ENCODE assay signal across 17 mouse cellular contexts in genomic region chr9:99388856-99389255, GRCm38 (mm10). TPM values are rescaled to one million over a fixed set of nuclear protein-coding genes. Genes with fewer than 3 reads are reported as not detected.
DNase-seq lines count a peak whose midpoint lies in the region; ATAC-seq and TF ChIP-seq lines count a peak whose summit lies in the region.
"Had no signal": no experiment of that assay in that cellular context is flagged by ENCODE, and none has a peak within 500 bp of the region (broad histone marks: within the 10 kb centered on the region; RNA-seq: fewer than 3 reads in every experiment).

No protein-coding gene starts in this region.

- TF ChIP-seq CTCF in gastrocnemius, adult 2 months (IDR thresholded peaks at IDR 0.05): no peak

- no peaks in the 10 kb centered on the region for H3K9me3 ChIP-seq in midbrain, embryonic 16.5 days (replicated peaks; ENCODE audit: control insufficient read depth, low read length, poor library complexity, severe bottlenecking)
- no peaks in the 10 kb centered on the region for H3K9me3 ChIP-seq in midbrain, embryonic 13.5 days
- H3K9me3 ChIP-seq: heart, embryonic 13.5 days; liver, embryonic 13.5 days; neural tube, embryonic 13.5 days had no signal

- intact Hi-C loops in gastrocnemius, adult 2 months (cut with DNase I): no loop called here
- intact Hi-C loops in gastrocnemius, postnatal 14 days (cut with DNase I; ENCODE audit: low total_unique reads): no loop called here

- no peak overlapping the region for H3K9ac ChIP-seq in midbrain, embryonic 16.5 days (ENCODE audit: low read depth, low read length)
- no peak overlapping the region for H3K9ac ChIP-seq in midbrain, embryonic 13.5 days (replicated peaks)
- H3K9ac ChIP-seq: heart, embryonic 13.5 days; liver, embryonic 13.5 days; neural tube, embryonic 13.5 days had no signal

- H3K4me3 ChIP-seq in gastrocnemius, adult 2 months: no peak overlapping the region
- H3K4me3 ChIP-seq in midbrain, embryonic 16.5 days (ENCODE audit: low read depth, low read length): no peak overlapping the region
- no peak overlapping the region for H3K4me3 ChIP-seq in midbrain, embryonic 13.5 days (replicated peaks)
- H3K4me3 ChIP-seq: heart, embryonic 13.5 days; liver, embryonic 13.5 days; neural tube, embryonic 13.5 days had no signal

- no peak for DNase-seq in gastrocnemius, adult 2 months
- no peak for DNase-seq in gastrocnemius, postnatal 14 days
- DNase-seq in NIH3T3 (ENCODE audit: low read depth): peak; percentile 76
- peak; percentile 24 for DNase-seq in brain, adult 2 months (ENCODE audit: low read depth, low spot score)
- DNase-seq in spleen, postnatal 14 days (ENCODE audit: low spot score in 2 of 2): no peak
- DNase-seq in spleen, adult 18-20 months: no peak
- DNase-seq: cerebellum, adult 11-12 months; kidney, adult 11 months; kidney, postnatal 14 days; liver, embryonic 13.5 days; lung, postnatal 14 days; thymus, adult 2 months had no signal

- H3K27ac ChIP-seq in gastrocnemius, adult 2 months: peak overlapping the region; percentile 79
- H3K27ac ChIP-seq in midbrain, embryonic 16.5 days (ENCODE audit: low read length): peak overlapping the region; percentile 44
- no peak overlapping the region for H3K27ac ChIP-seq in midbrain, embryonic 13.5 days
- H3K27ac ChIP-seq: heart, embryonic 13.5 days; liver, embryonic 13.5 days; neural tube, embryonic 13.5 days had no signal

- H3K4me1 ChIP-seq in midbrain, embryonic 16.5 days (ENCODE audit: control insufficient read depth, insufficient read depth, low read length): no peaks in the 10 kb centered on the region
- no peaks in the 10 kb centered on the region for H3K4me1 ChIP-seq in midbrain, embryonic 13.5 days (replicated peaks)
- H3K4me1 ChIP-seq: heart, embryonic 13.5 days; neural tube, embryonic 13.5 days had no signal

- WGBS in midbrain, embryonic 16.5 days: 72% methylated on average over 9 of the region's 9 CpGs
- 89% methylated on average over 9 of the region's 9 CpGs for WGBS in midbrain, embryonic 13.5 days

- H3K4me2 ChIP-seq in midbrain, embryonic 16.5 days (ENCODE audit: low read length): no peak overlapping the region
- H3K4me2 ChIP-seq in midbrain, embryonic 13.5 days (replicated peaks): no peak overlapping the region
- H3K4me2 ChIP-seq: heart, embryonic 13.5 days; liver, embryonic 13.5 days; midbrain, embryonic 11.5 days; neural tube, embryonic 13.5 days had no signal

- peaks cover 9% of the 10 kb centered on the region; the same call in 1 of the 2 replicates for H3K36me3 ChIP-seq in midbrain, embryonic 16.5 days (ENCODE audit: control insufficient read depth, insufficient read depth, low read length)
- H3K36me3 ChIP-seq in midbrain, embryonic 13.5 days: peaks cover 74% of the 10 kb centered on the region

- no peaks in the 10 kb centered on the region for H3K27me3 ChIP-seq in midbrain, embryonic 16.5 days (ENCODE audit: control insufficient read depth, insufficient read depth, low read depth, low read length)
- no peaks in the 10 kb centered on the region for H3K27me3 ChIP-seq in midbrain, embryonic 13.5 days
- H3K27me3 ChIP-seq: heart, embryonic 13.5 days; liver, embryonic 13.5 days; neural tube, embryonic 13.5 days had no signal

- ATAC-seq in midbrain, embryonic 16.5 days: no peak
- ATAC-seq in midbrain, embryonic 13.5 days: no peak

RNA-seq across cellular contexts. Expression of gene Esyt3, which starts 30.5 kb away (rescaled TPM):
- not detected for total RNA-seq in gastrocnemius, adult 2 months (2021)
- total RNA-seq in gastrocnemius, postnatal 14 days (2021): under 1 TPM in 1 of 2 experiments, not detected in 1; 0.37 TPM
- polyA plus RNA-seq in midbrain, embryonic 16.5 days (2015; fragmentation: Nextera tagmentation; extraction: Ambion mirVana): 0.78 and 0.99 TPM in 2 replicates
- polyA plus RNA-seq in midbrain, embryonic 13.5 days (2015; fragmentation: Nextera tagmentation; extraction: Ambion mirVana): 0.30 and 0.46 TPM in 2 replicates

RNA-seq across cellular contexts. Expression of gene Mras, which starts 48.3 kb away (rescaled TPM):
- total RNA-seq in gastrocnemius, adult 2 months (2021): 1 to 10 TPM; 5.0 to 5.7 TPM
- 1 to 10 TPM; 6.8 to 7.7 TPM for total RNA-seq in gastrocnemius, postnatal 14 days (2021)
- 51.2 and 53.5 TPM in 2 replicates for polyA plus RNA-seq in midbrain, embryonic 16.5 days (2015; fragmentation: Nextera tagmentation; extraction: Ambion mirVana)
- 43.8 and 46.0 TPM in 2 replicates for polyA plus RNA-seq in midbrain, embryonic 13.5 days (2015; fragmentation: Nextera tagmentation; extraction: Ambion mirVana)

Comparison
In these comparisons a context has a peak if more than half of its experiments do, and no peak if none do; other contexts are left out.
1. DNase-seq: peak in NIH3T3 (single experiment) and brain, adult 2 months (single experiment); none in gastrocnemius, adult 2 months (single experiment), gastrocnemius, postnatal 14 days (single experiment), spleen, postnatal 14 days (0 of 2) and spleen, adult 18-20 months (0 of 2).